Mouse (Mus musculus) lung, embryonic 16.5 days (tissue): ENCODE measurements around the gene Cblb. TPM values are rescaled to one million over a fixed set of nuclear protein-coding genes. Genes with fewer than 3 reads are reported as not detected.
A peak's percentile ranks its signal among the peaks of the same experiment; 100 is the strongest.

Source experiments
- ATAC-seq: fragments of 200-750 bp; cut with Nextera tagmentation; 2 replicates; pipeline ENCODE4 v1.8.0; 2017; ENCODE audit warnings: low read depth, mild to moderate bottlenecking, moderate library complexity
- H3K27ac ChIP-seq: fragments of 300-500 bp; sonication (generic); 2 replicates; pipeline ENCODE4 v1.5.1; 2014; ENCODE audit warnings: mild to moderate bottlenecking, control low read depth, low read length
- H3K27me3 ChIP-seq: fragments of 300-500 bp; sonication (generic); 2 replicates; pipeline ENCODE4 v1.6.1; 2014; ENCODE audit warnings: low read depth, low read length, mixed read lengths; ENCODE audit not compliant: control insufficient read depth, insufficient read depth
- H3K36me3 ChIP-seq: fragments of 300-500 bp; sonication (generic); 2 replicates; pipeline ENCODE4 v1.6.1; 2014; ENCODE audit warnings: low read length; ENCODE audit not compliant: control insufficient read depth, insufficient read depth
- H3K4me1 ChIP-seq: fragments of 300-500 bp; sonication (generic); replicated peaks from 2 replicates; pipeline ENCODE4 v1.6.1; 2014; ENCODE audit warnings: low read length, mixed read lengths; ENCODE audit not compliant: control insufficient read depth, insufficient read depth
- H3K4me2 ChIP-seq: fragments of 300-500 bp; sonication (generic); 2 replicates; pipeline ENCODE4 v1.6.1; 2014; ENCODE audit warnings: low read depth, low read length, control low read depth
- H3K4me3 ChIP-seq: fragments of 300-500 bp; sonication (generic); 2 replicates; pipeline ENCODE4 v1.5.1; 2014; ENCODE audit warnings: mild to moderate bottlenecking, low read length, control low read depth
- H3K9ac ChIP-seq: fragments of 300-500 bp; sonication (generic); 2 replicates; pipeline ENCODE4 v1.6.1; 2014; ENCODE audit warnings: low read length, control low read depth
- H3K9me3 ChIP-seq: fragments of 300-500 bp; sonication (generic); 2 replicates; pipeline ENCODE4 v1.6.1; 2016; ENCODE audit warnings: low read length; ENCODE audit not compliant: control insufficient read depth
- WGBS: fragments of 180-500 bp; shearing (Covaris S2); extraction: QIAGEN DNeasy Blood & Tissue Kit; methylation state at CpG from one replicate; pipeline ENCODE4 v1.1.7; 2014; 5-methylcytosine and 5-hydroxymethylcytosine counted together
- polyA plus RNA-seq: library from polyadenylated mRNA; unstranded; fragments of >200 nt; fragmentation: Nextera tagmentation; extraction: Ambion mirVana; gene quantifications from 2 replicates; pipeline ENCODE4 v1.2.1, GENCODE M21; 2015

Gene Cblb
- polyA plus RNA-seq, 1 experiment from 2014 or later, result 15.3 TPM

- 47% methylated on average over 6 of the region's 6 CpGs for WGBS
- H3K4me1 ChIP-seq, result peaks cover 12% of the 10 kb centered on the region
- H3K27ac ChIP-seq, result no peak overlapping the region
- H3K9ac ChIP-seq, result no peak overlapping the region
- H3K4me3 ChIP-seq, result no peak overlapping the region
- ATAC-seq, result no peak
- H3K4me2 ChIP-seq, result no peak overlapping the region
- H3K9me3 ChIP-seq, result no peaks in the 10 kb centered on the region
- no peaks in the 10 kb centered on the region for H3K27me3 ChIP-seq
- H3K36me3 ChIP-seq, result no peaks in the 10 kb centered on the region
Measured at GRCm38 (mm10) chr16:52090899-52091298, 59.9 kb downstream of the Cblb start.

DNA sequence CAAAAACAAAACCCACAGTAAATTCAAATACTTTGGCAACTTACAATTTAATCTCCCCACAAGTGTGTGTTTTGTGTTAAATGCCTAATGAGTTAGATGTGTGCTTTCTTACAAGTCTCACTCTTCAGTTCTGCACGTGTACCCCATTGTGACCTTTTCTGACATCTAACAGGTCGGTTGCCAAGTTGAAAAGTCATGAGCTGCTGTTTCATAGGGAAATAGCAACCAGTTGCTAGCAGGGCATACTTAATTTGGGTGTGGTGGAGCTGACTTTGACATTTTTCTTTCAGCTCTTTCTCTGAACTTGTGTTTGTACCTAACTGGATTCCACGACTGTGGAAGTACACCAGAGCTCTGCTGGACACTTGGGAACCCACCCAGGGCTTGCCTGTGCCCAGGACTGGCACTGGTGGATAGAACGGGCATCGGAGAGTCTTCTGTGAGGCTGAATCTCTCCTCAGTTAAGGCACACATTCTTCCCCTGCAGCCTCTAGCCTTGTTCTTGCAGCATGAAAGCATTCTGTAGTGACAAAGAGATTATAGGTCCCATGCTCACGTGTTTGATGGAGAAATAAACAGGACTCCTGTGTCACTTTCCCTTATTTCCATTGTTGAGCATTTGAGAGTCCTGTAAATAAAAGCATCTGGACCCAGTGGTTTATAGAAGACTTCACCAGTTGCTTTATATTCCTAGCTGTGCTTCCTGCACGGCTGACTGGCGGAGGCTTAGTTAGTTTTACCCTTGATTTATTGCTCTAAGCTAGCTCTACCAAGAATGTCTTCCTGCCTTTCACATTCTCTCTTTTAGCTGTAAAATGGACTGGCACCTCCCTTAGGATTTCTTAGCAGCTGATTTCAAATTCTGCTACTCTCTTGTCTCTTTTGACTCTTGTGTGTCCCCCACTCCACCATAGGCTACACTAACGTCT lies 62.6 kb downstream of the Cblb start:
- no peak overlapping the region for H3K4me3 ChIP-seq
- no peak overlapping the region for H3K9ac ChIP-seq
- WGBS, result 62% methylated on average over 9 of the region's 9 CpGs
- peak overlapping the region; percentile 52; the same call in 1 of the 2 replicates for H3K27ac ChIP-seq
- H3K4me1 ChIP-seq, result peaks cover 12% of the 10 kb centered on the region
- no peak overlapping the region for H3K4me2 ChIP-seq
- no peaks in the 10 kb centered on the region for H3K36me3 ChIP-seq
- no peaks in the 10 kb centered on the region for H3K27me3 ChIP-seq
- ATAC-seq, result no peak
- no peaks in the 10 kb centered on the region for H3K9me3 ChIP-seq

- H3K9me3 ChIP-seq, result no peaks in the 10 kb centered on the region
- H3K9ac ChIP-seq, result no peak overlapping the region
- no peak overlapping the region for H3K27ac ChIP-seq
- no peaks in the 10 kb centered on the region for H3K36me3 ChIP-seq
- no peak overlapping the region for H3K4me3 ChIP-seq
- H3K4me1 ChIP-seq, result peaks cover 12% of the 10 kb centered on the region
- H3K27me3 ChIP-seq, result no peaks in the 10 kb centered on the region
- no peak for ATAC-seq
- no peak overlapping the region for H3K4me2 ChIP-seq
- 82% methylated on average over 10 of the region's 10 CpGs for WGBS
Measured at GRCm38 (mm10) chr16:52094735-52095459, 63.9 kb downstream of the Cblb start.

GRCm38 (mm10) chr16:52095643-52096042 lies 64.6 kb downstream of the Cblb start:
- ATAC-seq, result peak; percentile 43; the same call in 1 of the 2 replicates
- Histone ChIP-seq H3K9ac (no peak overlapping the region), H3K9me3 (no peaks in the 10 kb centered on the region), H3K36me3 (no peaks in the 10 kb centered on the region), H3K4me2 (no peak overlapping the region), H3K27ac (no peak overlapping the region), H3K4me1 (peaks cover 12% of the 10 kb centered on the region), H3K27me3 (no peaks in the 10 kb centered on the region), H3K4me3 (no peak overlapping the region)
- 52% methylated on average over 3 of the region's 3 CpGs for WGBS

DNA sequence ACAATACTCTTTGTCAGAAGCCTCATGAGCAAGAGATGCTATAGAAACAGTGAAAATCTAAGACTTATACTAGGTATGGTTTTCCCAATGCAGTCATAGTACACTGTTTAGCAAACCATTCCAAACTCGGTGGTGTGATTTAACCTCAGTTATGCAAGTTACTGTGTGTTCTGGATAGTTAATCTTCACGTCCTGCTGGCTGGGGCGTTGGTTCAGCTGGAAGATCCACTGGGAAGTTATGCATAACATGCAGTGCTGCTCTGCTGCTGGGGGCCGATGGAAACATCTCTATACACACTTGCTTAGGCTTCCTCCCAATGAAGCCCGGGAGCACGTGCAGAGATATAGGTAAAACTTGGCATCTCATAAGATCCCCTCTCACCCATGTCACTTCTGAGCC lies 69.4 kb downstream of the Cblb start:
- no peak for ATAC-seq
- no peak overlapping the region for H3K27ac ChIP-seq
- peaks cover 2% of the 10 kb centered on the region for H3K4me1 ChIP-seq
- no peak overlapping the region for H3K9ac ChIP-seq
- H3K27me3 ChIP-seq, result no peaks in the 10 kb centered on the region
- no peak overlapping the region for H3K4me2 ChIP-seq
- no peaks in the 10 kb centered on the region for H3K9me3 ChIP-seq
- WGBS, result 83% methylated on average over 6 of the region's 6 CpGs
- no peaks in the 10 kb centered on the region for H3K36me3 ChIP-seq
- no peak overlapping the region for H3K4me3 ChIP-seq

DNA sequence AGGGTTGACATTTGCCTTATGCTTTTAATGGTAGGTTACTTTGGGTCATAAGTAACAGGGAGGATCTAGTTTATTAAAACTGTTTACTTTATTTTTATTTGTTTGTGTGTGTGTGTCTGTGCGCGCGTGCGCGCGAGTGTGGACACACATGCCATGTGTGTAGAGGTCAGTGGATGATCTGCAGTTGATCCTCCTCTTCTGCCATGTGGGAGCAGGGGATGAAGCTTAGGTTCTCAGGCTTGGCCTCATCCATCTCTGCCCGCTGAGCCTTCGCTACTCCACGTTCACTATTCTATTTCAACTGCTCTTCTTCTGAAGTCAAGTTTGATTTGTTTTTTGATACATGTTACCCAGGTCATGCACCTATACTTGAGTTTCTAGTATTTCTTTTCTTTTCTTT lies 73.6 kb downstream of the Cblb start:
- no peaks in the 10 kb centered on the region for H3K4me1 ChIP-seq
- WGBS, result 89% methylated on average over 9 of the region's 9 CpGs
- no peak overlapping the region for H3K27ac ChIP-seq
- no peaks in the 10 kb centered on the region for H3K9me3 ChIP-seq
- no peak overlapping the region for H3K4me3 ChIP-seq
- no peaks in the 10 kb centered on the region for H3K36me3 ChIP-seq
- ATAC-seq, result no peak
- no peaks in the 10 kb centered on the region for H3K27me3 ChIP-seq
- H3K4me2 ChIP-seq, result no peak overlapping the region
- no peak overlapping the region for H3K9ac ChIP-seq

GRCm38 (mm10) chr16:52107836-52108235 lies 76.8 kb downstream of the Cblb start:
- Histone ChIP-seq H3K9me3 (no peaks in the 10 kb centered on the region), H3K9ac (no peak overlapping the region), H3K36me3 (peaks cover 3% of the 10 kb centered on the region; the same call in 1 of the 2 replicates), H3K27me3 (no peaks in the 10 kb centered on the region), H3K4me1 (no peaks in the 10 kb centered on the region), H3K4me3 (no peak overlapping the region), H3K27ac (no peak overlapping the region), H3K4me2 (no peak overlapping the region)
- 78% methylated on average over 5 of the region's 5 CpGs for WGBS
- no peak for ATAC-seq

- no peak overlapping the region for H3K27ac ChIP-seq
- no peak overlapping the region for H3K4me2 ChIP-seq
- no peaks in the 10 kb centered on the region for H3K27me3 ChIP-seq
- no peak overlapping the region for H3K9ac ChIP-seq
- WGBS, result 53% methylated on average over 4 of the region's 4 CpGs
- no peak for ATAC-seq
- peaks cover 2% of the 10 kb centered on the region; the same call in 1 of the 2 replicates for H3K4me1 ChIP-seq
- no peaks in the 10 kb centered on the region for H3K9me3 ChIP-seq
- H3K4me3 ChIP-seq, result no peak overlapping the region
- peaks cover 7% of the 10 kb centered on the region; the same call in 1 of the 2 replicates for H3K36me3 ChIP-seq
Measured at GRCm38 (mm10) chr16:52114473-52114872, 83.4 kb downstream of the Cblb start.

DNA sequence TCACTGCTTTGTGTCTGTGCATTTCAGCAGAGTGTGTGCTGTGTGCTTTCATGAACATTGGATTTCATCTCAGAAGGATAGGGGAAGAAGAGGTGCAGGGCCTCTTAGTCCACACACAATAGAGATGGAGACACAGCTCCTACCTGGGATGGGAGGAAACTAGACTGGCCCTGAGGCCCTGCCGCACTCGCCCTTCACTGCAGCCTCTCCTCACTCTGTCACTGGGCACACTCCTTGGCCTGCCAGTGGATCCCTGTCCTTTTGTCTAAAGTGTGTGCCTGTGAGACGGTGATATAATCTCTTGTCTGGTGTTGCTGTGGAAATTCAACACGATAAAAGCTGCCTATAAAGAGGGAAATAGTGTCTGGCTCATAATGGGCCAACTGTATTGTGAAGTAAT lies 88.0 kb downstream of the Cblb start:
- H3K27ac ChIP-seq, result no peak overlapping the region
- H3K4me3 ChIP-seq, result no peak overlapping the region
- no peak overlapping the region for H3K4me2 ChIP-seq
- H3K9me3 ChIP-seq, result no peaks in the 10 kb centered on the region
- no peak for ATAC-seq
- no peaks in the 10 kb centered on the region for H3K36me3 ChIP-seq
- 70% methylated on average over 4 of the region's 4 CpGs for whole genome bisulfite sequencing
- H3K9ac ChIP-seq, result no peak overlapping the region
- H3K27me3 ChIP-seq, result no peaks in the 10 kb centered on the region
- peaks cover 2% of the 10 kb centered on the region for H3K4me1 ChIP-seq
